Mouse (Mus musculus) olfactory bulb, adult 2 months (tissue): ENCODE results near the gene Cracr2b.

Experiments
- CTCF ChIP-seq: fragments of 200-500 bp; IDR thresholded peaks from 2 replicates; pipeline ENCODE4 v1.5.1; 2012; ENCODE audit warnings: low read depth, mild to moderate bottlenecking, low read length, moderate library complexity; ENCODE audit not compliant: insufficient read depth
- POLR2A ChIP-seq: fragments of 200-500 bp; IDR thresholded peaks from 2 replicates; pipeline ENCODE4 v1.6.1; 2012; ENCODE audit warnings: mild to moderate bottlenecking, low read depth, low read length, moderate library complexity; ENCODE audit not compliant: insufficient read depth

DNA sequence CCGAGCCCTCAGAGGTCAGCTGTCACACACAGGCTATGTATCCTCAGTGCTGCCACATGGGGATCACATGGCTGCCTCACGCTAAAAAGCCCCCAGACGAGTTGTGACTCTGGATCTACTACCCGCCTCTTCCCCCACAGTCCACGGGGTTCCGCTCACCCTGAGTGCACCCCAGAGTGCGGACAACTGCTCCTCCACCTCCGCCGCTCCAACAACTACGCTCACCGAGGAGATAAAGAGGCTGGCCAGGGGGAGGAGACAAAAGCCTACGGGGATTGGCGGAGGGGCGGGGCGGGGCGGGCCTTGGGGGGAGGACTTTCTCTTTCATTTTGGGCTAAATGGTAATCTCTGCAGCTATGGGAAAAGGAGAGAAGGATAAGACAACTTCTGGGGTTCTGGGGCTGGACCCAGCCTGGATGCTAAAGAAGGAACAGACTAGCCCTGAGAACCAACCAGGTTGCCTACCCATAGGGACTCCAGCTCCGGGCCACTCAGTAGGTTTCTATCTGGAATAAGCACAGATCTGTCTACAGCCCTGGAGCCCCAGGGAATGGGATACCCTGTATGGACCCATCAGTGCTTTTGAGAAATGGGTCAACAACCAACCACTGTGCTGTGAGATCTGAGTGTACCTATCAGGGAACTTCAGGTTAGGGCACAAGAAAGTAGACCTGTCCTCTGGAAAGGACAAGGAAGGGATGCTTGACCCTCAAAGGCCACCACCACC lies 25.6 kb upstream of the Cracr2b start:
- no peak for TF ChIP-seq CTCF
- peak; percentile 35; the same call in 1 of the 2 replicates for TF ChIP-seq POLR2A
